Mouse (Mus musculus) liver, embryonic 12.5 days (tissue): ENCODE data around the gene Olfr155. TPM values are rescaled to one million over a fixed set of nuclear protein-coding genes. Genes with fewer than 3 reads are reported as not detected.

Experiments
- ATAC-seq: fragments of 200-750 bp; cut with Nextera tagmentation; 2 replicates; pipeline ENCODE4 v1.8.0; 2017; ENCODE audit warnings: moderate number of reproducible peaks, mild to moderate bottlenecking, moderate library complexity
- H3K27ac ChIP-seq: fragments of 300-500 bp; sonication (generic); 2 replicates; pipeline ENCODE4 v1.5.1; 2016; ENCODE audit warnings: mild to moderate bottlenecking
- H3K27me3 ChIP-seq: fragments of 300-500 bp; sonication (generic); replicated peaks from 2 replicates; pipeline ENCODE4 v1.6.1; 2016; ENCODE audit warnings: mild to moderate bottlenecking, moderate library complexity
- H3K36me3 ChIP-seq: fragments of 300-500 bp; sonication (generic); 2 replicates; pipeline ENCODE4 v1.6.1; 2016; ENCODE audit warnings: mild to moderate bottlenecking, moderate library complexity
- H3K4me1 ChIP-seq: fragments of 300-500 bp; sonication (generic); 2 replicates; pipeline ENCODE4 v1.6.1; 2016
- H3K4me2 ChIP-seq: fragments of 300-500 bp; sonication (generic); 2 replicates; pipeline ENCODE4 v1.6.1; 2016; ENCODE audit warnings: mild to moderate bottlenecking, moderate library complexity
- H3K4me3 ChIP-seq: fragments of 300-500 bp; sonication (generic); 2 replicates; pipeline ENCODE4 v1.5.1; 2016; ENCODE audit warnings: mild to moderate bottlenecking, moderate library complexity
- H3K9ac ChIP-seq: fragments of 300-500 bp; sonication (generic); 2 replicates; pipeline ENCODE4 v1.6.1; 2016; ENCODE audit warnings: mild to moderate bottlenecking, moderate library complexity
- H3K9me3 ChIP-seq: fragments of 300-500 bp; sonication (generic); replicated peaks from 2 replicates; pipeline ENCODE4 v1.6.1; 2016; ENCODE audit warnings: mild to moderate bottlenecking, moderate library complexity
- WGBS: fragments of 180-500 bp; shearing (Covaris S2); methylation state at CpG from one replicate; pipeline ENCODE4 v1.1.7; 2016; ENCODE audit not compliant: insufficient replicate concordance; 5-methylcytosine and 5-hydroxymethylcytosine counted together
- polyA plus RNA-seq: library from polyadenylated mRNA; unstranded; fragments of >200 nt; fragmentation: Nextera tagmentation; extraction: Ambion mirVana; gene quantifications from 2 replicates; pipeline ENCODE4 v1.2.1, GENCODE M21; 2016

Gene Olfr155
- polyA plus RNA-seq, 1 experiment from 2014 or later: not detected

GRCm38 (mm10) chr4:43863298-43863697 is 11.9 kb downstream of the Olfr155 start:
- ATAC-seq: no peak
- no peak overlapping the region for H3K27ac ChIP-seq
- H3K4me2 ChIP-seq: no peak overlapping the region
- H3K4me1 ChIP-seq: no peaks in the 10 kb centered on the region
- WGBS: 48% methylated on average over 4 of the region's 4 CpGs
- no peaks in the 10 kb centered on the region for H3K36me3 ChIP-seq
- H3K9ac ChIP-seq: no peak overlapping the region
- H3K9me3 ChIP-seq: no peaks in the 10 kb centered on the region
- H3K4me3 ChIP-seq: no peak overlapping the region
- H3K27me3 ChIP-seq: no peaks in the 10 kb centered on the region

- no peak overlapping the region for H3K9ac ChIP-seq
- no peak overlapping the region for H3K4me3 ChIP-seq
- 71% methylated on average over 10 of the region's 10 CpGs for WGBS
- 0 out of 2 replicates have a peak, but pooled peaks cover 7% of the 10 kb centered on the region for H3K27me3 ChIP-seq
- H3K9me3 ChIP-seq: no peaks in the 10 kb centered on the region
- no peaks in the 10 kb centered on the region for H3K36me3 ChIP-seq
- no peak overlapping the region for H3K27ac ChIP-seq
- ATAC-seq: no peak
- peaks cover 3% of the 10 kb centered on the region for H3K4me1 ChIP-seq
- no peak overlapping the region for H3K4me2 ChIP-seq
Measured at GRCm38 (mm10) chr4:43869821-43870220, 18.5 kb downstream of the Olfr155 start.

- peak overlapping the region; percentile 98 for H3K4me2 ChIP-seq
- no peaks in the 10 kb centered on the region for H3K36me3 ChIP-seq
- H3K9ac ChIP-seq: 0 out of 2 replicates have a peak overlapping the region, but pooled peaks have one; percentile 72
- peaks cover 21% of the 10 kb centered on the region; the same call in 1 of the 2 replicates for H3K27me3 ChIP-seq
- H3K4me3 ChIP-seq: peak overlapping the region; percentile 80
- 46% methylated on average over 7 of the region's 7 CpGs for WGBS
- H3K4me1 ChIP-seq: peaks cover 16% of the 10 kb centered on the region
- no peaks in the 10 kb centered on the region for H3K9me3 ChIP-seq
- no peak overlapping the region for H3K27ac ChIP-seq
- ATAC-seq: no peak
Measured at GRCm38 (mm10) chr4:43874501-43874900, 23.1 kb downstream of the Olfr155 start.

- H3K4me3 ChIP-seq: peak within 1 kb of the TSS; percentile 80
- H3K4me2 ChIP-seq: peak within 1 kb of the TSS; percentile 98
- WGBS: under 1% methylated on average over 68 of the region's 73 CpGs
- no peaks in the 10 kb centered on the region for H3K36me3 ChIP-seq
- H3K27ac ChIP-seq: 0 out of 2 replicates have a peak within 1 kb of the TSS, but pooled peaks have one; percentile 20
- H3K9ac ChIP-seq: peak within 1 kb of the TSS; percentile 72
- ATAC-seq: peak; percentile 87
- H3K4me1 ChIP-seq: peaks cover 16% of the 10 kb centered on the region
- H3K9me3 ChIP-seq: no peaks in the 10 kb centered on the region
- peaks cover 21% of the 10 kb centered on the region; the same call in 1 of the 2 replicates for H3K27me3 ChIP-seq
Measured at GRCm38 (mm10) chr4:43875160-43875918, 24.0 kb downstream of the Olfr155 start, which contains the start of gene Reck. Gene Reck, plus strand, starts transcription at chr4:43875530.

- peak; percentile 33 for ATAC-seq
- WGBS: 1% methylated on average over 20 of the region's 20 CpGs
- peaks cover 21% of the 10 kb centered on the region; the same call in 1 of the 2 replicates for H3K27me3 ChIP-seq
- no peaks in the 10 kb centered on the region for H3K36me3 ChIP-seq
- peak overlapping the region; percentile 80 for H3K4me3 ChIP-seq
- peak overlapping the region; percentile 98 for H3K4me2 ChIP-seq
- peak overlapping the region; percentile 72 for H3K9ac ChIP-seq
- H3K4me1 ChIP-seq: peaks cover 16% of the 10 kb centered on the region
- H3K27ac ChIP-seq: no peak overlapping the region
- H3K9me3 ChIP-seq: no peaks in the 10 kb centered on the region
Measured at GRCm38 (mm10) chr4:43875919-43876411, 24.6 kb downstream of the Olfr155 start.

- no peak overlapping the region for H3K4me3 ChIP-seq
- 88% methylated on average over 1 of the region's 1 CpGs for WGBS
- no peak overlapping the region for H3K9ac ChIP-seq
- peaks cover 21% of the 10 kb centered on the region; the same call in 1 of the 2 replicates for H3K27me3 ChIP-seq
- H3K9me3 ChIP-seq: no peaks in the 10 kb centered on the region
- H3K4me1 ChIP-seq: peaks cover 16% of the 10 kb centered on the region
- no peak for ATAC-seq
- H3K36me3 ChIP-seq: no peaks in the 10 kb centered on the region
- no peak overlapping the region for H3K4me2 ChIP-seq
- no peak overlapping the region for H3K27ac ChIP-seq
Measured at GRCm38 (mm10) chr4:43877230-43877629, 25.9 kb downstream of the Olfr155 start.

GRCm38 (mm10) chr4:43878121-43878776 is 26.9 kb downstream of the Olfr155 start:
- ATAC-seq: no peak
- Histone ChIP-seq H3K4me2 (no peak overlapping the region), H3K4me1 (peaks cover 16% of the 10 kb centered on the region), H3K27me3 (peaks cover 21% of the 10 kb centered on the region; the same call in 1 of the 2 replicates), H3K36me3 (no peaks in the 10 kb centered on the region), H3K4me3 (no peak overlapping the region), H3K27ac (no peak overlapping the region), H3K9ac (no peak overlapping the region), H3K9me3 (no peaks in the 10 kb centered on the region)
- 50% methylated on average over 5 of the region's 5 CpGs for WGBS

GRCm38 (mm10) chr4:43879566-43879965 is 28.2 kb downstream of the Olfr155 start:
- H3K27me3 ChIP-seq: peaks cover 17% of the 10 kb centered on the region; the same call in 1 of the 2 replicates
- H3K27ac ChIP-seq: no peak overlapping the region
- no peak overlapping the region for H3K4me2 ChIP-seq
- 65% methylated on average over 6 of the region's 6 CpGs for WGBS
- no peaks in the 10 kb centered on the region for H3K9me3 ChIP-seq
- no peaks in the 10 kb centered on the region for H3K36me3 ChIP-seq
- ATAC-seq: no peak
- no peak overlapping the region for H3K9ac ChIP-seq
- H3K4me1 ChIP-seq: peaks cover 16% of the 10 kb centered on the region
- no peak overlapping the region for H3K4me3 ChIP-seq

GRCm38 (mm10) chr4:43884196-43884595 is 32.8 kb downstream of the Olfr155 start:
- no peak overlapping the region for H3K27ac ChIP-seq
- no peak for ATAC-seq

GRCm38 (mm10) chr4:43891247-43891646 is 39.9 kb downstream of the Olfr155 start:
- ATAC-seq: no peak
- no peaks in the 10 kb centered on the region for H3K36me3 ChIP-seq
- H3K4me2 ChIP-seq: no peak overlapping the region
- 61% methylated on average over 3 of the region's 3 CpGs for WGBS
- no peaks in the 10 kb centered on the region for H3K27me3 ChIP-seq
- H3K27ac ChIP-seq: no peak overlapping the region
- no peak overlapping the region for H3K9ac ChIP-seq
- no peak overlapping the region for H3K4me3 ChIP-seq
- no peaks in the 10 kb centered on the region for H3K9me3 ChIP-seq
- H3K4me1 ChIP-seq: peaks cover 7% of the 10 kb centered on the region; the same call in 1 of the 2 replicates

More at GRCm38 (mm10) chr4:43884196-43884595, 32.8 kb downstream of the Olfr155 start:
- Histone ChIP-seq H3K9ac (no peak overlapping the region), H3K27me3 (no peaks in the 10 kb centered on the region), H3K4me1 (no peaks in the 10 kb centered on the region), H3K4me2 (no peak overlapping the region), H3K9me3 (no peaks in the 10 kb centered on the region), H3K36me3 (no peaks in the 10 kb centered on the region), H3K4me3 (no peak overlapping the region)
- 57% methylated on average over 4 of the region's 4 CpGs for WGBS

- no peaks in the 10 kb centered on the region for H3K36me3 ChIP-seq
- no peak overlapping the region for H3K27ac ChIP-seq
- H3K4me3 ChIP-seq: no peak overlapping the region
- ATAC-seq: no peak
- H3K4me1 ChIP-seq: peaks cover 7% of the 10 kb centered on the region; the same call in 1 of the 2 replicates
- H3K9ac ChIP-seq: no peak overlapping the region
- H3K4me2 ChIP-seq: no peak overlapping the region
- H3K27me3 ChIP-seq: no peaks in the 10 kb centered on the region
- no peaks in the 10 kb centered on the region for H3K9me3 ChIP-seq
Measured at GRCm38 (mm10) chr4:43897209-43897608, 45.8 kb downstream of the Olfr155 start.

GRCm38 (mm10) chr4:43899197-43899596 is 47.8 kb downstream of the Olfr155 start:
- Histone ChIP-seq H3K9ac (no peak overlapping the region), H3K9me3 (no peaks in the 10 kb centered on the region), H3K27me3 (no peaks in the 10 kb centered on the region), H3K27ac (no peak overlapping the region), H3K4me1 (no peaks in the 10 kb centered on the region), H3K4me3 (no peak overlapping the region), H3K4me2 (no peak overlapping the region), H3K36me3 (no peaks in the 10 kb centered on the region)
- 22% methylated on average over 8 of the region's 8 CpGs for WGBS
- no peak for ATAC-seq
